ENCODE assay signal across 9 mouse cellular contexts in genomic region chr7:43333203-43333602, GRCm38 (mm10). TPM values are rescaled to one million over a fixed set of nuclear protein-coding genes. Genes with fewer than 3 reads are reported as not detected.
DNase-seq lines count a peak whose midpoint lies in the region; ATAC-seq lines count a peak whose summit lies in the region.
"Had no signal": no experiment of that assay in that cellular context is flagged by ENCODE, and none has a peak within 500 bp of the region (broad histone marks: within the 10 kb centered on the region; RNA-seq: fewer than 3 reads in every experiment).

No protein-coding gene starts in this region.

- no peaks in the 10 kb centered on the region for H3K4me1 ChIP-seq in neural tube, embryonic 15.5 days
- H3K4me1 ChIP-seq in hindbrain, embryonic 13.5 days (replicated peaks): no peaks in the 10 kb centered on the region
- H3K4me1 ChIP-seq: liver, embryonic 13.5 days had no signal

- no peaks in the 10 kb centered on the region for H3K27me3 ChIP-seq in neural tube, embryonic 15.5 days (replicated peaks)
- H3K27me3 ChIP-seq in hindbrain, embryonic 13.5 days: no peaks in the 10 kb centered on the region
- H3K27me3 ChIP-seq: liver, embryonic 13.5 days had no signal

- H3K9me3 ChIP-seq in neural tube, embryonic 15.5 days (replicated peaks): no peaks in the 10 kb centered on the region
- no peaks in the 10 kb centered on the region for H3K9me3 ChIP-seq in hindbrain, embryonic 13.5 days
- H3K9me3 ChIP-seq: liver, embryonic 13.5 days had no signal

- H3K27ac ChIP-seq in neural tube, embryonic 15.5 days (replicated peaks): no peak overlapping the region
- no peak overlapping the region for H3K27ac ChIP-seq in hindbrain, embryonic 13.5 days
- H3K27ac ChIP-seq: liver, embryonic 13.5 days had no signal

- H3K4me3 ChIP-seq in neural tube, embryonic 15.5 days (replicated peaks): no peak overlapping the region
- H3K4me3 ChIP-seq in hindbrain, embryonic 13.5 days: no peak overlapping the region
- H3K4me3 ChIP-seq: liver, embryonic 13.5 days had no signal

- H3K36me3 ChIP-seq in neural tube, embryonic 15.5 days: no peaks in the 10 kb centered on the region
- no peaks in the 10 kb centered on the region for H3K36me3 ChIP-seq in hindbrain, embryonic 13.5 days
- H3K36me3 ChIP-seq: liver, embryonic 13.5 days had no signal

- no peak overlapping the region for H3K9ac ChIP-seq in neural tube, embryonic 15.5 days (replicated peaks)
- no peak overlapping the region for H3K9ac ChIP-seq in hindbrain, embryonic 13.5 days
- H3K9ac ChIP-seq: liver, embryonic 13.5 days had no signal

- no peak for ATAC-seq in cerebellum, adult (ENCODE audit: insufficient number of reproducible peaks, low FRiP score, low TSS enrichment)
- no peak for ATAC-seq in neural tube, embryonic 15.5 days (ENCODE audit: low FRiP score)
- no peak for ATAC-seq in hindbrain, embryonic 13.5 days (ENCODE audit: low FRiP score)

- DNase-seq in cerebellum, adult 11-12 months: peak; percentile 14
- peak; percentile 31 for DNase-seq in A20 (ENCODE audit: low read depth, low spot score)
- DNase-seq in cerebellum, adult 9-10 months: peak; percentile 10
- peak; percentile 52 for DNase-seq in kidney, postnatal 14 days
- no peak for DNase-seq in frontal cortex, postnatal 36 days (ENCODE audit: low spot score in 2 of 2)
- DNase-seq: liver, embryonic 13.5 days had no signal

- 40% methylated on average over 6 of the region's 7 CpGs for WGBS in neural tube, embryonic 15.5 days
- WGBS in hindbrain, embryonic 13.5 days: 43% methylated on average over 5 of the region's 7 CpGs

- H3K4me2 ChIP-seq in neural tube, embryonic 15.5 days: no peak overlapping the region
- no peak overlapping the region for H3K4me2 ChIP-seq in hindbrain, embryonic 13.5 days
- H3K4me2 ChIP-seq: liver, embryonic 13.5 days had no signal

RNA-seq across cellular contexts. Expression of gene Siglecf, which starts 17.9 kb away (rescaled TPM):
- polyA plus RNA-seq in neural tube, embryonic 15.5 days (2015; fragmentation: Nextera tagmentation; extraction: Ambion mirVana): 0.12 and 0.49 TPM in 2 replicates
- 0.08 and 0.21 TPM in 2 replicates for polyA plus RNA-seq in hindbrain, embryonic 13.5 days (2015; fragmentation: Nextera tagmentation; extraction: Ambion mirVana)

RNA-seq across cellular contexts. Expression of gene Zfp715, which starts 20.1 kb away (rescaled TPM):
- polyA plus RNA-seq in neural tube, embryonic 15.5 days (2015; fragmentation: Nextera tagmentation; extraction: Ambion mirVana): 17.8 and 18.6 TPM in 2 replicates
- polyA plus RNA-seq in hindbrain, embryonic 13.5 days (2015; fragmentation: Nextera tagmentation; extraction: Ambion mirVana): 17.9 and 18.3 TPM in 2 replicates

Comparison
In these comparisons a context has a peak if more than half of its experiments do, and no peak if none do; other contexts are left out.
1. DNase-seq: peak in cerebellum, adult 11-12 months (single experiment), A20 (single experiment), cerebellum, adult 9-10 months (single experiment) and kidney, postnatal 14 days (single experiment); none in frontal cortex, postnatal 36 days (0 of 2).